ENCODE assay signal across 22 mouse cellular contexts in genomic region chr2:105702586-105702985, GRCm38 (mm10). TPM values are rescaled to one million over a fixed set of nuclear protein-coding genes. Genes with fewer than 3 reads are reported as not detected.
"Had no signal": no experiment of that assay in that cellular context is flagged by ENCODE, and none has a peak within 500 bp of the region (broad histone marks: within the 10 kb centered on the region; RNA-seq: fewer than 3 reads in every experiment).

No protein-coding gene starts in this region.

- H3K9me3 ChIP-seq: kidney, embryonic 15.5 days; limb, embryonic 10.5 days; limb, embryonic 13.5 days; liver, embryonic 12.5 days; liver, embryonic 15.5 days; lung, embryonic 15.5 days; megakaryocyte, embryonic 14.5 days; midbrain, embryonic 12.5 days; midbrain, embryonic 15.5 days; neural tube, embryonic 12.5 days; neural tube, embryonic 15.5 days had no signal

- H3K9ac ChIP-seq: kidney, embryonic 15.5 days; limb, embryonic 13.5 days; liver, embryonic 12.5 days; liver, embryonic 15.5 days; lung, embryonic 15.5 days; midbrain, embryonic 12.5 days; midbrain, embryonic 15.5 days; neural tube, embryonic 12.5 days; neural tube, embryonic 15.5 days had no signal

- H3K27me3 ChIP-seq: kidney, embryonic 15.5 days; limb, embryonic 13.5 days; liver, embryonic 15.5 days; lung, embryonic 15.5 days; megakaryocyte, embryonic 14.5 days; neural tube, embryonic 12.5 days; neural tube, embryonic 15.5 days had no signal

- H3K36me3 ChIP-seq: limb, embryonic 10.5 days; limb, embryonic 13.5 days; liver, embryonic 12.5 days; liver, embryonic 15.5 days; lung, embryonic 15.5 days; midbrain, embryonic 12.5 days; midbrain, embryonic 15.5 days; neural tube, embryonic 15.5 days had no signal

- H3K4me3 ChIP-seq: kidney, embryonic 15.5 days; limb, embryonic 10.5 days; limb, embryonic 13.5 days; liver, embryonic 12.5 days; liver, embryonic 15.5 days; lung, embryonic 15.5 days; megakaryocyte, embryonic 14.5 days; midbrain, embryonic 12.5 days; midbrain, embryonic 15.5 days; neural tube, embryonic 12.5 days; neural tube, embryonic 15.5 days had no signal

- H3K4me1 ChIP-seq: kidney, embryonic 15.5 days; limb, embryonic 10.5 days; limb, embryonic 13.5 days; liver, embryonic 12.5 days; liver, embryonic 15.5 days; lung, embryonic 15.5 days; megakaryocyte, embryonic 14.5 days; midbrain, embryonic 15.5 days; neural tube, embryonic 12.5 days; neural tube, embryonic 15.5 days had no signal

- H3K27ac ChIP-seq: kidney, embryonic 15.5 days; limb, embryonic 10.5 days; limb, embryonic 13.5 days; liver, embryonic 12.5 days; liver, embryonic 15.5 days; lung, embryonic 15.5 days; midbrain, embryonic 12.5 days; midbrain, embryonic 15.5 days; neural tube, embryonic 12.5 days; neural tube, embryonic 15.5 days had no signal

- DNase-seq: kidney, adult 8-10 months; kidney, postnatal 10 days; kidney, postnatal 36 days; layer of hippocampus, postnatal 36 days; liver; lung, adult 18-20 months; lung, postnatal 10 days; lung, postnatal 36 days; thymus, adult 18-20 months; thymus, postnatal 36 days had no signal

- ATAC-seq: liver, embryonic 12.5 days; midbrain, embryonic 15.5 days had no signal

- H3K4me2 ChIP-seq: kidney, embryonic 15.5 days; limb, embryonic 13.5 days; liver, embryonic 12.5 days; liver, embryonic 15.5 days; lung, embryonic 15.5 days; midbrain, embryonic 12.5 days; midbrain, embryonic 15.5 days; neural tube, embryonic 12.5 days; neural tube, embryonic 15.5 days had no signal

RNA-seq across cellular contexts. Expression of gene Pax6, which starts 33.9 kb away (rescaled TPM):
- polyA plus RNA-seq: liver, embryonic 15.5 days; lung, embryonic 15.5 days; urinary bladder, adult 2 months had no signal
